Mouse (Mus musculus) liver, embryonic 13.5 days (tissue): ENCODE data around the gene Fkbp2. TPM values are rescaled to one million over a fixed set of nuclear protein-coding genes. Genes with fewer than 3 reads are reported as not detected.
A peak's percentile ranks its signal among the peaks of the same experiment; 100 is the strongest.

Source experiments
- ATAC-seq: fragments of 200-750 bp; cut with Nextera tagmentation; 2 replicates; pipeline ENCODE4 v1.8.0; 2017; ENCODE audit warnings: low read depth, mild to moderate bottlenecking, moderate number of reproducible peaks, moderate library complexity
- DNase-seq: peaks from one replicate; pipeline ENCODE4 v3.0.0; 2022
- H3K27ac ChIP-seq: fragments of 300-500 bp; sonication (generic); 2 replicates; pipeline ENCODE4 v1.5.1; 2015; ENCODE audit warnings: moderate library complexity, mild to moderate bottlenecking, inconsistent platforms
- H3K27me3 ChIP-seq: fragments of 300-500 bp; sonication (generic); 2 replicates; pipeline ENCODE4 v1.6.1; 2015; ENCODE audit warnings: mild to moderate bottlenecking, inconsistent platforms
- H3K36me3 ChIP-seq: fragments of 300-500 bp; sonication (generic); 2 replicates; pipeline ENCODE4 v1.6.1; 2015; ENCODE audit warnings: mild to moderate bottlenecking, inconsistent platforms
- H3K4me1 ChIP-seq: fragments of 300-500 bp; sonication (generic); replicated peaks from 2 replicates; pipeline ENCODE4 v1.6.1; 2015; ENCODE audit warnings: inconsistent platforms
- H3K4me2 ChIP-seq: fragments of 300-500 bp; sonication (generic); 2 replicates; pipeline ENCODE4 v1.6.1; 2015; ENCODE audit warnings: inconsistent platforms, mild to moderate bottlenecking, moderate library complexity
- H3K4me3 ChIP-seq: fragments of 300-500 bp; sonication (generic); replicated peaks from 2 replicates; pipeline ENCODE4 v1.5.1; 2015; ENCODE audit warnings: mild to moderate bottlenecking, inconsistent platforms
- H3K9ac ChIP-seq: fragments of 300-500 bp; sonication (generic); 2 replicates; pipeline ENCODE4 v1.6.1; 2015; ENCODE audit warnings: mild to moderate bottlenecking, inconsistent platforms
- H3K9me3 ChIP-seq: fragments of 300-500 bp; sonication (generic); replicated peaks from 2 replicates; pipeline ENCODE4 v1.6.1; 2016; ENCODE audit warnings: inconsistent platforms
- WGBS: fragments of 180-500 bp; shearing (Covaris S2); methylation state at CpG from one replicate; pipeline ENCODE4 v1.1.7; 2015; ENCODE audit not compliant: insufficient replicate concordance; 5-methylcytosine and 5-hydroxymethylcytosine counted together
- polyA plus RNA-seq: library from polyadenylated mRNA; unstranded; fragments of >200 nt; fragmentation: Nextera tagmentation; extraction: Ambion mirVana; gene quantifications from 2 replicates; pipeline ENCODE4 v1.2.1, GENCODE M21; 2015

Gene Fkbp2
- polyA plus RNA-seq, 1 experiment from 2014 or later, result 91.6 TPM

DNA sequence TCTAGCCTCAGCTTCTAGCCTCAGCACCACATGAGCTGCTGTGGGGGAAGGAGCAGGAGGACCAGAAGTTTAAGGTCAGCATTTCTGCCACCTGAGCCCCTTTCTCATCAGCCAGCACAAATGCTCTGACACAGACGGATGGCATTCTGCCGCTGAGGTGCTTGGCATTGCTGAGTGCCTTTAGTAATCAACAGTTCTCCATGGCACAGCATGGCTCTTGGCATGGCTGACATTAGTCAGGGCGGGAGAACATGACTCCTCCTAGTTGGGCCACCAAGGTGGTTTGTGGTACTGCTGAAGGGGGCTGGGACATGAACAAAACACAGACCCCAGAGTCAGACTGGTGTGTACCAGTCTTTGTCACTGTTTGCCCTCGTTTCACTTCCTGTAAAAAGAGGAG is 32.1 kb downstream of the Fkbp2 start:
- ATAC-seq (no peak), DNase-seq (no peak)
- Histone ChIP-seq H3K9me3 (no peaks in the 10 kb centered on the region), H3K9ac (no peak overlapping the region), H3K27me3 (no peaks in the 10 kb centered on the region), H3K27ac (no peak overlapping the region), H3K4me2 (no peak overlapping the region), H3K4me1 (peaks cover 57% of the 10 kb centered on the region), H3K4me3 (no peak overlapping the region), H3K36me3 (peaks cover 13% of the 10 kb centered on the region; the same call in 1 of the 2 replicates)
- 70% methylated on average over 4 of the region's 4 CpGs for WGBS

DNA sequence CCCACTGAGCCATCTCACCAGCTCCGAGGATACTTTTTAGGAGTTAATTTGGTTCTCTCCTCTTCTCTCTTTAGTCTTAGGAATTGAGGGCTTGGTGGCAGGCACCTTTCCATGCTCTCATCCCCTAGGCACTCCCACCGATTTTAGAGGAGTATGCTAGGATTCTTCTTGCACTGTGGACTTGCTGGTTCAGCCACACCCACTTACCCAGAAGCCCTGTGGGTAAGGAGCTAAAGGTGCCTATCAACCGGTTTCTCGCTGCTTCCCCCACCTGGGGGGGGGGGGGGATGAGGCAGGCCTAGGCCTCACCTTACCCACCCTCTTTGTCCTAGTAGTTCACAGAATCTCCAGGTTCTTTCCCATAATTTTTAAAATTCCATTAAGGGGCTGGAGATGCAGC is 32.6 kb downstream of the Fkbp2 start:
- Histone ChIP-seq H3K4me3 (no peak overlapping the region), H3K27ac (no peak overlapping the region), H3K4me2 (no peak overlapping the region), H3K36me3 (peaks cover 13% of the 10 kb centered on the region; the same call in 1 of the 2 replicates), H3K4me1 (peaks cover 57% of the 10 kb centered on the region), H3K9ac (no peak overlapping the region), H3K9me3 (no peaks in the 10 kb centered on the region), H3K27me3 (no peaks in the 10 kb centered on the region)
- 51% methylated on average over 4 of the region's 4 CpGs for WGBS
- no peak for DNase-seq
- ATAC-seq, result no peak

DNA sequence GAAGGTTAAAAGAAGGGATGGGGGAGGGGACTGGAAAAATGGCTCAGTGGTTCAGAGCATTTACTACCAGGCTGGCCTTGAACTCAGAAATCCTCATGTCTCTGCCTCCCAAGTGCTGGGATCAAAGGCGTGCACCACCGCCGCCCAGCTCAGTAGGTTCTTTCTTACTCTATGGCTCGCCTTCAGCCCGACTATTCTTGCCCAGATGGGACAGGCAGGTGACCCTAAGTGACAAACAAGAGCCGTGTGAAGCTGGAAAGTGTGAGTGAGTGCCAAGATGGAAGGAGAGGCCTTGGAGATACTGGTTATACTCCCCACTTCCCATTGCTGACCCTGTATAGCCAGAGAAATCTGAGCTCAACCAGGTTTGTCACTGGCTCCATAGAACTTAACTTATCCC is 36.6 kb downstream of the Fkbp2 start:
- Histone ChIP-seq H3K4me1 (peaks cover 39% of the 10 kb centered on the region), H3K4me2 (no peak overlapping the region), H3K27ac (no peak overlapping the region), H3K9me3 (no peaks in the 10 kb centered on the region), H3K27me3 (no peaks in the 10 kb centered on the region), H3K36me3 (peaks cover 13% of the 10 kb centered on the region; the same call in 1 of the 2 replicates), H3K9ac (no peak overlapping the region), H3K4me3 (no peak overlapping the region)
- no peak for ATAC-seq
- WGBS, result 85% methylated on average over 6 of the region's 6 CpGs
- no peak for DNase-seq

DNA sequence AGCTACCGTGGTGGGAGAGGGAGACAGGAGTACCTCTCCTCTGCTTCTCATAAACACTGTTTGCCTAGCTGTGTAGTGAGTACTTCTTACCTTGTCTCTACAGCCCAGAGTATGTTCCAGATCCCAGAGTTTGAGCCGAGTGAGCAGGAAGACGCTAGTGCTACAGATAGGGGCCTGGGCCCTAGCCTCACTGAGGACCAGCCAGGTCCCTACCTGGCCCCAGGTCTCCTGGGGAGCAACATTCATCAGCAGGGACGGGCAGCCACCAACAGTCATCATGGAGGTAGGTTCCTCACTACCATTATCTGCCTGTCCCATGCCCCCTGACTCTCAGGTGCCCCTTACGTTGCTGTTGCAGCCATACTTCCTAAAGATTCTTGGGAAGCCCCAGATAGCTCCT is 37.5 kb downstream of the Fkbp2 start:
- peaks cover 13% of the 10 kb centered on the region; the same call in 1 of the 2 replicates for H3K36me3 ChIP-seq
- no peaks in the 10 kb centered on the region for H3K9me3 ChIP-seq
- peak overlapping the region; percentile 89 for H3K4me3 ChIP-seq
- peaks cover 4% of the 10 kb centered on the region; the same call in 1 of the 2 replicates for H3K27me3 ChIP-seq
- DNase-seq, result no peak
- peak overlapping the region; percentile 80 for H3K27ac ChIP-seq
- peak overlapping the region; percentile 98 for H3K4me2 ChIP-seq
- WGBS, result 21% methylated on average over 5 of the region's 5 CpGs
- peak overlapping the region; percentile 92 for H3K9ac ChIP-seq
- peaks cover 31% of the 10 kb centered on the region for H3K4me1 ChIP-seq
- ATAC-seq, result peak; percentile 11

DNA sequence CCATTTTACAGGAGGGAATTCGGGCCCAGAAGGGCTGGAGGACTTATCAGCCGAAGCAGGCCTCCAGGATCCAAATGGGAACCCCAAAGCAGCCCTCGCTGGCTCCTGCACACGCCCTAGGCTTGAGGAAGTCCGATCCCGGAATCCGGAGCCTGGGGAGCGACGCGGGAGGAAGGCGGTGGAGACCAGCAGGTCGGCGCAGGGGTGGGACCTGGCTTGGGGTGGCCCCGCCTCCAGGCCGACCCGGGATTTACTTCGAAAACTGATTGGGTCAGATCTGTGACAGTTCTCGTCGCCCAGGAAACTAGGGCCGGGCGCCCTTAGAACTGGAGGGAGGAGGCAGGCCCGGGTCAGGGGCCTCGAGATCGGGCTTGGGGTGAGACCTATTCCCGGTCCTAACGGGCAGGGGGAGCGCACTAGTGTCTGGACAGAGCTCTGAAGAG is 38.0 kb downstream of the Fkbp2 start, which contains the start of gene Gpr137:
Gene Gpr137, minus strand, starts transcription at position 232 of the 443 bp plus-strand sequence.
- Histone ChIP-seq H3K9me3 (no peaks in the 10 kb centered on the region), H3K4me1 (peaks cover 30% of the 10 kb centered on the region), H3K36me3 (peaks cover 13% of the 10 kb centered on the region; the same call in 1 of the 2 replicates), H3K27me3 (peaks cover 4% of the 10 kb centered on the region; the same call in 1 of the 2 replicates), H3K9ac (peak within 1 kb of the TSS; percentile 92), H3K4me2 (peak within 1 kb of the TSS; percentile 98), H3K4me3 (peak within 1 kb of the TSS; percentile 89), H3K27ac (peak within 1 kb of the TSS; percentile 94)
- DNase-seq, result peak; percentile 95
- ATAC-seq, result peak; percentile 92
- under 1% methylated on average over 27 of the region's 27 CpGs for WGBS

DNA sequence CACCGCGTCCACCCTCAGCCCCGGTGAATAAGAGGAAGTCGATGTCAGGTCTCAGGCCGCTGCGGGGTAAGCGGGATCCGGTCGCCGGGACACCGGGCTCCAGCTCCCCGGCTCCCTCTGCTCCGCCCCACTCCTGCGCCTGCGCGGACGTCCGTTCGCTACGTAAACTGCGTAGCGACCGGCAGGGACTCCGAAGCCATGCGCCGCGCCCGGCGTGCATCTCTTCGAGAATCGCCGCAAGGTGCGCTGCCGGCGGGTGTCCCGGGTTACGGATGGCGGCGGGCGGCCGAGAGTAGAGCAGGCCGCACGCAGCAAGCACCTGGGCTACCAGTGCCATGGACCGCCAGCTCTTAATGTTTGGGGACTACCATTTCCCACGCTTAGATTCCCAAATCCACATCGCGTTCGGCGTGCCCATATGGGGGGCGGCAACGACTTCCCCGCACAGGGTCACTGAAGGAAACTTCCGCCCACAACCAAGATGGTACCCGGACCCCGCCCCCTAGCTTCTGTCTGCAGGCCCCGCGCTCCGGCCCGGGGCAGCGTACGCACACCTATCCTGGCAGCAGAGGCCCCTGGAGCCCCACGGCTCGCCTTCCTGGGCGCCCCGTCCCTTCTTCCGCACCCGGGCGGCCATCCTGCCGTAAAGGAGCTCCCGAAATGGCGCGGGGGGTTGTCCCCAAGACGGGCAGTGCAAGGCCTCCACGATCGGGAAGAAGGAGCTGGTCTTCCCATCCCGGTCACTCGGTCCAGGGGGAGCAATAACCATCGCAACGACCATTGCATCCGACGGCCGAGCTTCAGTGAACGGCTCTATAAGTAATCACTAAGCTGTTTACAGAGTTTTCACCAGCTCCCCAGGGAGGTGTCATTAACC is 38.7 kb downstream of the Fkbp2 start, which contains the start of gene Bad:
Gene Bad, plus strand, starts transcription at position 490 of the 877 bp plus-strand sequence.
- under 1% methylated on average over 83 of the region's 83 CpGs for WGBS
- peaks cover 13% of the 10 kb centered on the region; the same call in 1 of the 2 replicates for H3K36me3 ChIP-seq
- peak within 1 kb of the TSS; percentile 92 for H3K9ac ChIP-seq
- ATAC-seq (peak; percentile 66), DNase-seq (peak; percentile 88)
- H3K4me2 ChIP-seq, result peak within 1 kb of the TSS; percentile 98
- H3K9me3 ChIP-seq, result no peaks in the 10 kb centered on the region
- H3K4me3 ChIP-seq, result peak within 1 kb of the TSS; percentile 89
- peaks cover 4% of the 10 kb centered on the region; the same call in 1 of the 2 replicates for H3K27me3 ChIP-seq
- peaks cover 30% of the 10 kb centered on the region for H3K4me1 ChIP-seq
- H3K27ac ChIP-seq, result peak within 1 kb of the TSS; percentile 94

DNA sequence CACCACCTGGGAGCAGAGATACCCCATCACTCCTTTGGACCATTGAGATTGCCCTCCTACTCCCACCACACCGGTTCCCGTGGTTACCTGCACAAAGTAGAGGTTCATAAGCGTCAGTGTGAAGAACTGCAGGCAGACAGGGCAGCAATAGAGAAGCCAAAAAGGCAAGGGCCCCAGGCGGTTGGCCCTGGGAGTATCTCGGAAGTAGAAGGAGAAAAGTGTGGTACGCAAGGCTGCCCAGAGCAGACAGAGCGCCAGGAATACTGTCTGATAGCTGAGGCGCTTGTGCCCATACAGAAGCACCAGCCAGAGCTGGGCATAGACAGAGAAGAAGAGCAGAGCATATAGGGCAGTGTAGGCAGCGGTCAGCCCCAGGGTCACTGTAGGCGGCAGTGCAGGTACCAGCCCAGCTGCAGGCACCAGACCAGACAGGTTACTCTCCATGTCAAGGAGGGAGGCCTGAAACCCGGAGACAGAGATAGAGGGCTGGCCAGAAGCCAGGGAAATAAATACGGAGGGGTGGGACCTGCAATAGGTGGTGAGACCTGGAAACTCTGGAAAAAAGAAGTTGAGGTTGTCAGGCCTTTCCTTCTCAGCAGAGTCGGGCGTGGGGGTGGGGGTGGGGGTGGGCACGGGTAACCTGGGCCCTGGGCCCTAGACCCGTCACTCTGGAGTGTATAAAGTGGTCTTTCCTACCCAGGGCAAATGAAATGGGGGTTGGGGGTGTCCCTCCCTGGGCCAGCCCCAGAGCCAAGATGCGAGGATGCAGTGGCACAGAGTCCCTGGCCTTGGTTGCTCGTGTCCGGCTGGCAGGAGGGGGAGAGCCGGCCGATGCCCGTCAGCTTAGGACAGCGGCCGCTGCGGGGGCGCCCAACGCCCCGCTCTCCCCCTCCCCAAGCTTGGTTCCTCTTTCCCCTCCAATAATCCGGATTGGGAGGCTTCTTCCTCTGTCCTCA is 39.6 kb downstream of the Fkbp2 start:
- H3K36me3 ChIP-seq, result peaks cover 9% of the 10 kb centered on the region; the same call in 1 of the 2 replicates
- peak overlapping the region; percentile 98 for H3K4me2 ChIP-seq
- H3K27me3 ChIP-seq, result peaks cover 11% of the 10 kb centered on the region
- H3K27ac ChIP-seq, result peak overlapping the region; percentile 94
- DNase-seq, result no peak
- no peak for ATAC-seq
- H3K9ac ChIP-seq, result peak overlapping the region; percentile 92
- H3K4me3 ChIP-seq, result peak overlapping the region; percentile 89
- H3K4me1 ChIP-seq, result peaks cover 30% of the 10 kb centered on the region
- 25% methylated on average over 29 of the region's 29 CpGs for WGBS
- no peaks in the 10 kb centered on the region for H3K9me3 ChIP-seq

DNA sequence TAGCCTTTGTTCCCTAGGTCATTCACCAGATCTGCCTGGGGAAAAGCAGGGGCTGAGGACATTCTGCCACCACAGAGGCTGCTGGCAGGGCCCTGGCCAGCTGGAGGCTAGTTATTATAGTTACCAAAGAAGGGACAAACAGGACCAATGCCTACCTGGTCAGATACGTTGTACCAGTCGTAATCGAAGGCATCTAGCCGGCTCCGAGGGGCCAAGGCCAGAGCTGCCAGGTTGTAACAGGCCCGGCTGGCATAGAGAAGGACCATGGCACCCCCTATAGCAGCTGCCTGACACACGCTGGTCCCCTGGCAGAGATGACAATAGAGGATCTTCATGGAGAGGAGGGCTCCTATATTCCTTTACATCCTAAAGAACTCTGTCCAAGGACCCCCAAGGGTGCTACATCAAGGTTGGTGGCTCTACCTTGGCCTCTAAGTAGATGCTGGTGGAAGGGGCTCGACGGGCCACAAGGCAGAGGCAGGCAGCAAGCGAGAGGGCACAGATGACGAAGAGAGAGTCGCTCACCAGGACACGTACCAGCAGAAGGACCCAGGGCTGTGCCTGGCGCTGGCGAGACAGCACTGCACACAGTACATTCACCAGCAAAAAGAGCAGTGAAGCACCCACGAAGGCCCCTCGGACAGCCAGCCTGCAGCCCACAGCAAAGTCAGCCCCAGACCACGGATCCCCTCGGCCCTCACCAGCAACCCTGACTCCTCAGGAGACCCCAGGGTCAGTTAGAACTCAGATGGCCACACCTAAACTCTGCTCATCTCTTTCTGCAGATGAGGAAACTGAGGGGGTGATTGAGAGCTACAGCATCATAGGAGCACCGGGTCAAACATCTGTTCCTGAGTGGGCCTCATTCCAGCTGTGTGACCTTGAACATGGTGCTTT is 40.9 kb downstream of the Fkbp2 start:
- DNase-seq (no peak), ATAC-seq (no peak)
- Histone ChIP-seq H3K4me2 (no peak overlapping the region), H3K4me1 (peaks cover 26% of the 10 kb centered on the region), H3K9ac (no peak overlapping the region), H3K27ac (no peak overlapping the region), H3K27me3 (peaks cover 24% of the 10 kb centered on the region), H3K4me3 (no peak overlapping the region), H3K9me3 (no peaks in the 10 kb centered on the region), H3K36me3 (no peaks in the 10 kb centered on the region)
- WGBS, result 82% methylated on average over 20 of the region's 20 CpGs

DNA sequence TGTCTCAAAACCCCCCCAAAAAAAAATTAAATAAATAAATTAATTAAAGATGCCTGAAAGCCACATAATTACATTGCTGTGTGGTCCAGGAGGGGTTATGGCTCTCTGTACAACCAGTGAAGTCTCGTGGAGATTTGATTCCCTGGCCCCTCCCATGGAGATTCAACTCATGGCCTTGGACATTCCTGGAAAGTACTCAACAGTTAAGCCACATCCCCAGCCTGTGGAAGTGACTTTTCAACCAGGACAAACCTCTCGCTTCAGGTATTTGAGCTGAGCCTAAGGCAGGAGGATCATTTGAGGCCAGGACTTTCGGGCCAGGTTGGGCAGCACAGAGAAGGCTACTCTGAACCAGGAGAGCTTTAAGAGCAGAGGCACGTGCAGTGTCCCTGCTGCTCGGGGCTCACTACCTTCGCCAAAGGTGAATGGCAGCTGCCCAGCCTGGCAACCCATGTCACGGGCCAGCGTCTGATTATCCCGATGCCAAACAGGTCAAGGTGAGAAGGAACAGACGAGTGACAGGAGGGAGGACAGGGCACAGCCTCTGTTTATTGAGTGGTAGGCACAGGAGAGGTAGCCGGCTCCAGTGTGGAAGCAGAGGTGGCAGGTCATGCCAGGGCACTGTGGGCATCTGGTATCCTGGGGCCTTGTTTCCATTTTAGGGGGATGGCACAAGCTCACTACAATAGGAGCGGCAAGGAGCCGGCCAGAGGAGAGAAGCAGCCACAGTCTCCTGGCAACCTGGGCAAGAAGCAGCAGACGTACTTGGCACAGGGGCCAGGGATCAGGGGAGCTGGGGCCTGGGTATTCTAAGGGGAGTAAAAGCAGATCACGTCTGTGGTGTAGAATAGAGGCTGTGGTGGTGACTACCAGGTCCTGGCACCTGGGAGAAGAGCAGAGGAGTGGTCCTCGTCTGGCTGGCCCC is 42.5 kb downstream of the Fkbp2 start:
- Histone ChIP-seq H3K9ac (peak overlapping the region; percentile 9; the same call in 1 of the 2 replicates), H3K9me3 (no peaks in the 10 kb centered on the region), H3K36me3 (no peaks in the 10 kb centered on the region), H3K4me1 (peaks cover 23% of the 10 kb centered on the region), H3K27me3 (peaks cover 40% of the 10 kb centered on the region), H3K27ac (no peak overlapping the region), H3K4me2 (no peak overlapping the region), H3K4me3 (no peak overlapping the region)
- 71% methylated on average over 16 of the region's 16 CpGs for WGBS
- ATAC-seq (no peak), DNase-seq (no peak)
